Mouse (Mus musculus): Measurements from ENCODE around the gene Gk2. TPM values are rescaled to one million over a fixed set of nuclear protein-coding genes. Genes with fewer than 3 reads are reported as not detected.

The Gk2 gene
- polyA plus RNA-seq (2015; fragmentation: Nextera tagmentation; extraction: Ambion mirVana) = not detected in 2 replicates

- Histone ChIP-seq H3K36me3 (no peaks in the 10 kb centered on the region), H3K4me2 (no peak within 1 kb of the TSS), H3K4me3 (no peak within 1 kb of the TSS), H3K27me3 (no peaks in the 10 kb centered on the region), H3K4me1 (replicated peaks) (no peaks in the 10 kb centered on the region), H3K9ac (no peak within 1 kb of the TSS), H3K9me3 (replicated peaks) (no peaks in the 10 kb centered on the region), H3K27ac (no peak within 1 kb of the TSS)
- WGBS = 91% methylated on average over 10 of the region's 10 CpGs
- ATAC-seq (replicated peaks; ENCODE audit: insufficient number of reproducible peaks, insufficient read depth, low FRiP score, low read depth) = no peak
Observed at GRCm38 (mm10) chr5:97456816-97457215, at the start of gene Gk2. Gk2 (minus strand) TSS chr5:97457021.

GRCm38 (mm10) chr5:97498041-97498440 is 41.2 kb upstream of the Gk2 start:
- no peak overlapping the region for H3K4me3 ChIP-seq
- no peaks in the 10 kb centered on the region for H3K9me3 ChIP-seq (replicated peaks)
- no peaks in the 10 kb centered on the region for H3K36me3 ChIP-seq
- no peak overlapping the region for H3K27ac ChIP-seq
- no peaks in the 10 kb centered on the region for H3K4me1 ChIP-seq (replicated peaks)
- no peaks in the 10 kb centered on the region for H3K27me3 ChIP-seq
- no peak overlapping the region for H3K4me2 ChIP-seq
- no peak for ATAC-seq (replicated peaks; ENCODE audit: insufficient number of reproducible peaks, insufficient read depth, low FRiP score, low read depth)
- H3K9ac ChIP-seq = no peak overlapping the region

- ATAC-seq (replicated peaks; ENCODE audit: insufficient number of reproducible peaks, insufficient read depth, low FRiP score, low read depth) = no peak
- Histone ChIP-seq H3K27ac (no peak overlapping the region), H3K4me3 (no peak overlapping the region), H3K27me3 (no peaks in the 10 kb centered on the region), H3K4me2 (no peak overlapping the region), H3K9ac (no peak overlapping the region), H3K36me3 (no peaks in the 10 kb centered on the region), H3K4me1 (replicated peaks) (no peaks in the 10 kb centered on the region), H3K9me3 (replicated peaks) (no peaks in the 10 kb centered on the region)
- 73% methylated on average over 5 of the region's 5 CpGs for WGBS
Observed at GRCm38 (mm10) chr5:97495488-97496092, 38.8 kb upstream of the Gk2 start.

- no peak overlapping the region for H3K9ac ChIP-seq
- no peak for ATAC-seq (replicated peaks; ENCODE audit: insufficient number of reproducible peaks, insufficient read depth, low FRiP score, low read depth)
- WGBS = 80% methylated on average over 5 of the region's 5 CpGs
- no peaks in the 10 kb centered on the region for H3K9me3 ChIP-seq (replicated peaks)
- no peaks in the 10 kb centered on the region for H3K27me3 ChIP-seq
- no peak overlapping the region for H3K27ac ChIP-seq
- H3K4me3 ChIP-seq = no peak overlapping the region
- no peaks in the 10 kb centered on the region for H3K36me3 ChIP-seq
- no peak overlapping the region for H3K4me2 ChIP-seq
- H3K4me1 ChIP-seq (replicated peaks) = no peaks in the 10 kb centered on the region
Observed at GRCm38 (mm10) chr5:97493421-97493820, 36.6 kb upstream of the Gk2 start.

GRCm38 (mm10) chr5:97486141-97486540 is 29.3 kb upstream of the Gk2 start:
- H3K9me3 ChIP-seq (replicated peaks) = no peaks in the 10 kb centered on the region
- H3K4me3 ChIP-seq = no peak overlapping the region
- no peak overlapping the region for H3K4me2 ChIP-seq
- H3K27ac ChIP-seq = no peak overlapping the region
- WGBS = 76% methylated on average over 5 of the region's 5 CpGs
- H3K36me3 ChIP-seq = no peaks in the 10 kb centered on the region
- no peak overlapping the region for H3K9ac ChIP-seq
- H3K4me1 ChIP-seq (replicated peaks) = no peaks in the 10 kb centered on the region
- no peak for ATAC-seq (replicated peaks; ENCODE audit: insufficient number of reproducible peaks, insufficient read depth, low FRiP score, low read depth)
- no peaks in the 10 kb centered on the region for H3K27me3 ChIP-seq

- Histone ChIP-seq H3K9me3 (replicated peaks) (no peaks in the 10 kb centered on the region), H3K36me3 (no peaks in the 10 kb centered on the region), H3K4me1 (replicated peaks) (no peaks in the 10 kb centered on the region), H3K9ac (no peak overlapping the region), H3K27me3 (no peaks in the 10 kb centered on the region), H3K4me2 (no peak overlapping the region), H3K27ac (no peak overlapping the region), H3K4me3 (no peak overlapping the region)
- WGBS = 57% methylated on average over 1 of the region's 1 CpGs
- no peak for ATAC-seq (replicated peaks; ENCODE audit: insufficient number of reproducible peaks, insufficient read depth, low FRiP score, low read depth)
Observed at GRCm38 (mm10) chr5:97479991-97480390, 23.2 kb upstream of the Gk2 start.

GRCm38 (mm10) chr5:97467246-97467645 is 10.4 kb upstream of the Gk2 start:
- Histone ChIP-seq H3K4me1 (replicated peaks) (no peaks in the 10 kb centered on the region), H3K9ac (no peak overlapping the region), H3K36me3 (no peaks in the 10 kb centered on the region), H3K27ac (no peak overlapping the region), H3K27me3 (no peaks in the 10 kb centered on the region), H3K4me2 (no peak overlapping the region), H3K9me3 (replicated peaks) (no peaks in the 10 kb centered on the region), H3K4me3 (no peak overlapping the region)
- ATAC-seq (replicated peaks; ENCODE audit: insufficient number of reproducible peaks, insufficient read depth, low FRiP score, low read depth) = no peak
- WGBS = 89% methylated on average over 7 of the region's 7 CpGs

- Histone ChIP-seq H3K36me3 (no peaks in the 10 kb centered on the region), H3K9me3 (replicated peaks) (no peaks in the 10 kb centered on the region), H3K4me3 (no peak overlapping the region), H3K4me2 (no peak overlapping the region), H3K27me3 (no peaks in the 10 kb centered on the region), H3K4me1 (replicated peaks) (no peaks in the 10 kb centered on the region), H3K9ac (no peak overlapping the region), H3K27ac (no peak overlapping the region)
- 78% methylated on average over 10 of the region's 10 CpGs for WGBS
- no peak for ATAC-seq (replicated peaks; ENCODE audit: insufficient number of reproducible peaks, insufficient read depth, low FRiP score, low read depth)
Observed at GRCm38 (mm10) chr5:97466430-97467158, 9.8 kb upstream of the Gk2 start.

- no peak for ATAC-seq (replicated peaks; ENCODE audit: insufficient number of reproducible peaks, insufficient read depth, low FRiP score, low read depth)
- no peak overlapping the region for H3K27ac ChIP-seq
- H3K4me1 ChIP-seq (replicated peaks) = no peaks in the 10 kb centered on the region
- H3K4me2 ChIP-seq = no peak overlapping the region
- H3K9me3 ChIP-seq (replicated peaks) = no peaks in the 10 kb centered on the region
- no peak overlapping the region for H3K4me3 ChIP-seq
- H3K27me3 ChIP-seq = no peaks in the 10 kb centered on the region
- WGBS = 78% methylated on average over 3 of the region's 3 CpGs
- no peaks in the 10 kb centered on the region for H3K36me3 ChIP-seq
- no peak overlapping the region for H3K9ac ChIP-seq
Observed at GRCm38 (mm10) chr5:97465956-97466355, 9.1 kb upstream of the Gk2 start.

GRCm38 (mm10) chr5:97462856-97463255 is 6.0 kb upstream of the Gk2 start:
- no peaks in the 10 kb centered on the region for H3K9me3 ChIP-seq (replicated peaks)
- H3K27ac ChIP-seq = no peak overlapping the region
- no peaks in the 10 kb centered on the region for H3K36me3 ChIP-seq
- H3K27me3 ChIP-seq = no peaks in the 10 kb centered on the region
- H3K9ac ChIP-seq = no peak overlapping the region
- H3K4me2 ChIP-seq = no peak overlapping the region
- WGBS = 90% methylated on average over 3 of the region's 3 CpGs
- H3K4me3 ChIP-seq = no peak overlapping the region
- no peak for ATAC-seq (replicated peaks; ENCODE audit: insufficient number of reproducible peaks, insufficient read depth, low FRiP score, low read depth)
- no peaks in the 10 kb centered on the region for H3K4me1 ChIP-seq (replicated peaks)

GRCm38 (mm10) chr5:97451451-97451850 is 5.4 kb downstream of the Gk2 start:
- no peaks in the 10 kb centered on the region for H3K27me3 ChIP-seq
- no peaks in the 10 kb centered on the region for H3K4me1 ChIP-seq (replicated peaks)
- no peak overlapping the region for H3K9ac ChIP-seq
- no peak overlapping the region for H3K4me2 ChIP-seq
- no peaks in the 10 kb centered on the region for H3K36me3 ChIP-seq
- WGBS = 77% methylated on average over 4 of the region's 4 CpGs
- no peak overlapping the region for H3K27ac ChIP-seq
- H3K9me3 ChIP-seq (replicated peaks) = no peaks in the 10 kb centered on the region
- no peak for ATAC-seq (replicated peaks; ENCODE audit: insufficient number of reproducible peaks, insufficient read depth, low FRiP score, low read depth)
- no peak overlapping the region for H3K4me3 ChIP-seq

GRCm38 (mm10) chr5:97444191-97444590 is 12.6 kb downstream of the Gk2 start:
- no peak overlapping the region for H3K9ac ChIP-seq
- WGBS = 62% methylated on average over 1 of the region's 1 CpGs

More at GRCm38 (mm10) chr5:97444191-97444590, 12.6 kb downstream of the Gk2 start:
- Histone ChIP-seq H3K27me3 (no peaks in the 10 kb centered on the region), H3K27ac (no peak overlapping the region), H3K36me3 (no peaks in the 10 kb centered on the region), H3K4me1 (replicated peaks) (no peaks in the 10 kb centered on the region), H3K9me3 (replicated peaks) (no peaks in the 10 kb centered on the region), H3K4me2 (no peak overlapping the region), H3K4me3 (no peak overlapping the region)
- ATAC-seq (replicated peaks; ENCODE audit: insufficient number of reproducible peaks, insufficient read depth, low FRiP score, low read depth) = no peak
